Mouse (Mus musculus): ENCODE results near the gene Rp9. TPM values are rescaled to one million over a fixed set of nuclear protein-coding genes. Genes with fewer than 3 reads are reported as not detected.

Rp9 gene
- 29.1 and 30.3 TPM in 2 replicates for polyA plus RNA-seq (2015; fragmentation: Nextera tagmentation; extraction: Ambion mirVana)

DNA sequence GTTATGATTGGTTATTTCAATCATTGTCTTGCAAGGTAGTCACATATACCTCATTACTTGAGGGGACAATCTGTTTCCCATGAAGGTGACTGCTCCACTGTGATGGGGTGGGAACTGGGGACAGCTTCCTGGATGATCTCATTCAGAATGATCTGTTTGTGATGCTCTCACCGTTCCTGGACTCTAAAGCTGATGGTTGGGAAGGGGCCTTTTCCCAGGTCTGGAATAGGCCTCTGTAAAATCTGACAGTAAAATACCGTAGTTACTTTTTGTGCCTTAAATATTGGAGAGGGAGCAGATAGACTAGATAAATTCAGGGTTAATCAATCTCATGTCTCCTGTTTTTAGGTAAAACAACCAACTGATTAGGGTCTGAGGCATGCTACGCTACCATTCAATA is at the start of gene Rp9:
Gene Rp9, minus strand, starts transcription at position 101 of the 400 bp plus-strand sequence.
- Histone ChIP-seq H3K4me1 (replicated peaks) (peaks cover 27% of the 10 kb centered on the region), H3K9me3 (replicated peaks) (no peaks in the 10 kb centered on the region), H3K27me3 (no peaks in the 10 kb centered on the region), H3K36me3 (replicated peaks) (peaks cover 4% of the 10 kb centered on the region; the same call in 1 of the 2 replicates), H3K27ac (replicated peaks) (peak within 1 kb of the TSS; percentile 43; the same call in 1 of the 2 replicates), H3K4me3 (replicated peaks) (peak within 1 kb of the TSS; percentile 83), H3K4me2 (peak within 1 kb of the TSS; percentile 99), H3K9ac (no peak within 1 kb of the TSS)
- no peak for ATAC-seq (ENCODE audit: insufficient read depth)
- 78% methylated on average over 3 of the region's 3 CpGs for WGBS (ENCODE audit: insufficient replicate concordance)

DNA sequence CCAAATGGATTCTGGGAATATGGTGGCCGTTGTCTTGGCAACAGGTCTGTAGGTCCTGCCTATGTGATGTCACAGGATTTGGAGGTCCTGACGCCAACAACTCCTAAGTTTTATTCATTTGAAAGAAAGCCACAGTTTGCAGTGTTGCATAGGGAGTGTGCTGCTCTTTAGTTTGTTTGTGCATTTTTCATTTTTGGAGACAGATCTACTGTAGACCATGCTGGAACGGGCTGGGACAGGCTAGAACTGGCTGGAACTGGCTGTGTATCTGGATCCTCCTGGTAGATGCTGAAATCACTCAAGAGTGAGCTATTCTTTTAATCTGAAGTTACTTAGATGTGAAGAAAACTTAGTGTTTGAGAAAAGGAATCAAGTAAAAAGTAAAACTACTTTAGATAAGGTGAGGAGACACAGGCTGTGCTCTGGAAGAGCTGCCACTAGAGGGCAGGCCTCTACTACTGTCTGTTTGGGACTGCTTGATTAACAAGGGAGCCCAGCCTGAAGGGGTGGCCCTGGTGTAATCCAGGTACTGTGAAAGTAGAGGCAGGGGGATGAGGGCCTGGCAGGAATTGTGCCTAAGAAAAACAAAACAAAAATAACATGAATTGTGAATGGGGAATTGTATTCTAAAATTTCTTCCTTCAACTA is 49.0 kb upstream of the Rp9 start:
- ATAC-seq (ENCODE audit: insufficient read depth), result no peak
- H3K4me3 ChIP-seq (replicated peaks), result no peak overlapping the region
- H3K36me3 ChIP-seq (replicated peaks), result no peaks in the 10 kb centered on the region
- H3K27ac ChIP-seq (replicated peaks), result no peak overlapping the region
- no peak overlapping the region for H3K9ac ChIP-seq
- H3K27me3 ChIP-seq, result no peaks in the 10 kb centered on the region
- H3K9me3 ChIP-seq (replicated peaks), result no peaks in the 10 kb centered on the region
- no peak overlapping the region for H3K4me2 ChIP-seq
- H3K4me1 ChIP-seq (replicated peaks), result no peaks in the 10 kb centered on the region
- 79% methylated on average over 3 of the region's 3 CpGs for WGBS (ENCODE audit: insufficient replicate concordance)

DNA sequence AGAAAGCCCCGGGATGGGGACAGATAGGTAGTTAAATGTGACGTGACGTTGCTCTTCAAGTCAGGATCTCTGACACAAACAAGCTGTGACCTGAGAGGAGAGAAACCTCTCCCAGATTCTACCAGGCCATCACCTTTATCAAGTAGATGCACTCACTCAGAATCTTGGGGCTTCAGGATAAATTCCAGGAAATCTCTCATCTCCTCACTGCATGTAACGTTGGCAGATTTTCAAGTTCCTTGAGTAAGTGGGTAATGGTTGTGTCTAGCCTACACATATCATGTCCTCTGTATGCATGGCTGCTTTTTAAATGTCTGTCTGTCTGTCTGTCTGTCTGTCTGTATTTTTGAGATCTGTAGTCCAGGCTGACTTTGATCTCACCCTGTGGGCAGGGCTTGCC is 45.5 kb upstream of the Rp9 start:
- Histone ChIP-seq H3K4me2 (no peak overlapping the region), H3K36me3 (replicated peaks) (no peaks in the 10 kb centered on the region), H3K9me3 (replicated peaks) (no peaks in the 10 kb centered on the region), H3K4me3 (replicated peaks) (no peak overlapping the region), H3K9ac (no peak overlapping the region), H3K4me1 (replicated peaks) (no peaks in the 10 kb centered on the region), H3K27ac (replicated peaks) (no peak overlapping the region), H3K27me3 (no peaks in the 10 kb centered on the region)
- 43% methylated on average over 4 of the region's 4 CpGs for WGBS (ENCODE audit: insufficient replicate concordance)
- no peak for ATAC-seq (ENCODE audit: insufficient read depth)

DNA sequence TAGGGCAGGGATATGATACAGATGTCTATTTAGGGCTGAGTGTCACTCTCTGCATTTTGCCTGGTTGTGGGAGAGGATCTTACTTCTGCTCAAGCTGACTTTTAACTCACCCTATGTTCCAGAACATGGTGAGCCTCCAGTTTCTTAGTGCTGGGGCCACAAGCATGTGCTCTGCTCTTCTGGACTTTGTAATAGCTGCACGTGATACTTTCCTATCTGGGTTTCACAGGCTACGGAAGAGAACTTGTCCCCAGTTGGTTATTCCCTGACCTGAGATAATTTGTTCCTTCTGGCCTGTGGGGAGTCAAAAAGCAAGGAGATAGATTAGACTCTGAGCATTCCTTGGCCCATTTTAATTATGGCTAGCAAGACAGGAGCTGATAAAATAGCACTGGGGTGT is 36.0 kb upstream of the Rp9 start:
- H3K4me3 ChIP-seq (replicated peaks), result no peak overlapping the region
- H3K27ac ChIP-seq (replicated peaks), result no peak overlapping the region
- H3K9ac ChIP-seq, result no peak overlapping the region
- no peaks in the 10 kb centered on the region for H3K27me3 ChIP-seq
- no peak for ATAC-seq (ENCODE audit: insufficient read depth)
- no peaks in the 10 kb centered on the region for H3K4me1 ChIP-seq (replicated peaks)
- no peaks in the 10 kb centered on the region for H3K36me3 ChIP-seq (replicated peaks)
- H3K9me3 ChIP-seq (replicated peaks), result no peaks in the 10 kb centered on the region
- no peak overlapping the region for H3K4me2 ChIP-seq
- WGBS (ENCODE audit: insufficient replicate concordance), result 39% methylated on average over 2 of the region's 2 CpGs

DNA sequence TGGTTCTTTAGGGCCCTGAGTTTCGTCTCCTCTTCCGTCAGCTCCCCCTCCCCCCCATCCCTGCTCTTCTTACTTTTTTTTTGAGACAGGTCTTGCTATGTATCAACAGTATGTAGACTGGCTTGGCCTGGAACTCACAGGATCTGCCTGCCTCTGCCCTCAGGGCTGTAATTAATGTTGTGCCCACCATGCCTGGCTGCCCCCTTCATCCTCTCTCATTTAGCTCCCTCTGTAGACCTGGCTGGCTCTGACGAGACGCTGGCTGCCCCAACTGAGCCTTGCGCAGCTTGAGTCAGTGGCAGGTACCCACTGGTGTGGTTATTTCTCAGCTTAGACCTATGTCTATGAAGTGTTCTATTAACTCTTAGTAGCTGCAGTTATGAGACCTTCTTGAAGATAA is 34.0 kb upstream of the Rp9 start:
- H3K4me2 ChIP-seq, result no peak overlapping the region
- ATAC-seq (ENCODE audit: insufficient read depth), result no peak
- no peak overlapping the region for H3K27ac ChIP-seq (replicated peaks)
- H3K4me3 ChIP-seq (replicated peaks), result no peak overlapping the region
- H3K9me3 ChIP-seq (replicated peaks), result no peaks in the 10 kb centered on the region
- H3K27me3 ChIP-seq, result no peaks in the 10 kb centered on the region
- no peak overlapping the region for H3K9ac ChIP-seq
- no peaks in the 10 kb centered on the region for H3K4me1 ChIP-seq (replicated peaks)
- H3K36me3 ChIP-seq (replicated peaks), result no peaks in the 10 kb centered on the region
- 71% methylated on average over 5 of the region's 5 CpGs for WGBS (ENCODE audit: insufficient replicate concordance)

DNA sequence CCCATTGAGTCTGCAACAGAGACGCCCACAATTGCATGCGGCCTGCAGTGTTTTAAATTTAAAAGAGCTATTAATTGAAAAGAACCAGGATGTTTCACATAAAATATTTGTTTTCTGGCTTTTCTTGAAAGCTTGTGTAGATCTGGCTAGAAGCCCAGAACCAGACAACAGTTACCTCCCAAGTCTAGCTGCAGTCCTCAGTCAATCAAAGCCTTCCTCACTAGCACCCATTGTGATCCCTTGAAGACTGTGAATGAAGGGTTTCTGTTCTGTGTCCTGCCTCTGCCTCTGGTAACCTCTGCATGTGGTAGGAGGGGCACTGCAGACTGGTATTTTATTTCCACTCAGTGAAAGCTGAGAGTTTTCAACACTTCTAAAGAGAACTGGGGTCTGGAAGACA is 33.4 kb upstream of the Rp9 start:
- Histone ChIP-seq H3K4me1 (replicated peaks) (no peaks in the 10 kb centered on the region), H3K27me3 (no peaks in the 10 kb centered on the region), H3K9ac (no peak overlapping the region), H3K9me3 (replicated peaks) (no peaks in the 10 kb centered on the region), H3K27ac (replicated peaks) (no peak overlapping the region), H3K4me3 (replicated peaks) (no peak overlapping the region), H3K36me3 (replicated peaks) (no peaks in the 10 kb centered on the region), H3K4me2 (no peak overlapping the region)
- 81% methylated on average over 2 of the region's 2 CpGs for WGBS (ENCODE audit: insufficient replicate concordance)
- ATAC-seq (ENCODE audit: insufficient read depth), result no peak

DNA sequence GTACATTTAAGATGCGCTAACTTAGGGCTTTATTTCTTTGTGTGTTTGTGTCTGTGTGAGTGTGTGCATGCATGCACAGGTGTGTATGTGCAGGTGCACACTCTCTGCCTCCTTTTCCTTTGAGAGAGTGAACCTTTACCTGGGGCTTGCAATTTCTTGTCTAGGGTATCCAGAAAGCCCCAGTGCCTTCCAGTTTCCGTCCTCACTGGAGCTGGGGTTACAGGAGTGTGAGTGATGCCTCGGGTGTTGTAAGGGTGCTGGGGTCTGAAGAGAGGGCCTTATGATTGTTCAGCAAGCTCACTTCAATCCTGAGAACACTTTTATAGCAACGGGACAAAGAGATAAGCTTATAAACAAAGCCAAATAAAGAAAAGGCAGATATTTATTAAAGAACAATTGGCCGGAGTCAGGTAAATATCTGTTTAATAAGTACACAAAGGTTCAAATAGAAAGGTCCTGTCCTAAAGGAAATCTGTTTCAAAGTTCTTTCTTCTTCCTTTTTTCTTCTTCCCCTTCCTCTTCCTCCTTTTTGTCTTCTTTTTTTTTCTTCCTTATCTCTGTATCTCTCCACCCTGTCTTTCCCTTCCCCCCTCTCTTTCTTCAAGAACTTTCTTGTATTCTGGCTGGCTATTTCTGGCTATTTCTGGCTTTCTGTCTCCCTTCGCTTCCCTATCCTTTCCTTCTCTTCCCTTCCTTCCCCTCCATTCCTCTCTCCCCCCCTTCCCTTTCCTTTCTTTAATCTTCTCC is 27.7 kb upstream of the Rp9 start:
- 59% methylated on average over 6 of the region's 6 CpGs for WGBS (ENCODE audit: insufficient replicate concordance)
- Histone ChIP-seq H3K4me3 (replicated peaks) (no peak overlapping the region), H3K4me2 (no peak overlapping the region), H3K27ac (replicated peaks) (no peak overlapping the region), H3K9ac (no peak overlapping the region), H3K36me3 (replicated peaks) (no peaks in the 10 kb centered on the region), H3K9me3 (replicated peaks) (0 out of 2 replicates have a peak, but pooled peaks cover 2% of the 10 kb centered on the region), H3K27me3 (no peaks in the 10 kb centered on the region), H3K4me1 (replicated peaks) (no peaks in the 10 kb centered on the region)
- no peak for ATAC-seq (ENCODE audit: insufficient read depth)

DNA sequence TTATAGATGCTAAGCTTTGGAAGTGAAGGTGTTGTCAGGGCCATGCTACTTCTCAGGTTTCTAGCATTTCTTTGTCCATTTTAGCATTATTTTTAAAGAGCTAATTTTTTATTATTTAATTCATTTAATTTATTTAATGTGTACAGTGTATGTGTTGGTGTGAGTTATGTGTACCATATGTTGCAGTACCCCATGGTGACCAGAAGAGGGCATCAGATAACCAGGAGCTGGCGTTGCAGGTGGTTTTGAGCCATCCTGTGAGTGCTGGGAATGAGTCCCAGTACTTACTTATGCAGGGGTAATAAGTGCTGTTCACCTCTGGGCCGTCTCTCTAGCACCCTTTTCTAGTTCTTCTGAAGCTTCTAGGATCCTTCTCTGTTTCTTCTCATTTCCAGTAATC is 25.6 kb upstream of the Rp9 start:
- Histone ChIP-seq H3K27ac (replicated peaks) (no peak overlapping the region), H3K4me2 (no peak overlapping the region), H3K4me3 (replicated peaks) (no peak overlapping the region), H3K36me3 (replicated peaks) (no peaks in the 10 kb centered on the region), H3K9me3 (replicated peaks) (0 out of 2 replicates have a peak, but pooled peaks cover 2% of the 10 kb centered on the region), H3K4me1 (replicated peaks) (no peaks in the 10 kb centered on the region), H3K9ac (no peak overlapping the region), H3K27me3 (no peaks in the 10 kb centered on the region)
- 59% methylated on average over 2 of the region's 2 CpGs for WGBS (ENCODE audit: insufficient replicate concordance)
- ATAC-seq (ENCODE audit: insufficient read depth), result no peak

DNA sequence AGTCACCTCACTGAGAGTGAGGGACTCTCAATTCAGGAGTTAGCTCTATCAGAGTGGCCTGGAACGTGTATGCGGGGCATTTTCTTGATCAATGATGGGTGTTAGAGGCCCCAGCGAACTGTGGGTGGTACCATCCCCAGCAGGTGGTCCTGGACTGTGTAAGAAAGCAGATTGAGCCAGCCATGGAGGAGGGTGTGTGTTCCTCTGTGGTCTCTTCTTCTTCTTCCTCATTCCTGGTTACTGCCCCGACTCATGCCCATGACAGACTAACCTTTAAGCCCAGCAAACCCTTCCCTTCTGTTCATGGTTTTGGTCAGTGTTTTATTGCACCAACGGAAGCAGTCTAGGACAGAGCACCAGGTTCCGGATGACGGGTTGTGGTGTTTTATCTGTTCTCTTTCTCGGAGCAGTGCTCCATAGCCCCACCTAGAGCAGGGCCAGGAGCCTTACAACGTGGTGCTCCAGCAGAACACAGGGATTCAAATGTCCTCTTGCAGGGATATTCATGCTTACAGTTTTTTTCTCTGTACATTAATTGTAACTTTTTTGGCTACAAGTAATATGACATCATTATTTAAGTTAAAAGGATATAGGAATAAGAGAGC is 24.8 kb upstream of the Rp9 start:
- no peaks in the 10 kb centered on the region for H3K36me3 ChIP-seq (replicated peaks)
- H3K4me2 ChIP-seq, result no peak overlapping the region
- no peak for ATAC-seq (ENCODE audit: insufficient read depth)
- no peak overlapping the region for H3K4me3 ChIP-seq (replicated peaks)
- H3K4me1 ChIP-seq (replicated peaks), result no peaks in the 10 kb centered on the region
- H3K27ac ChIP-seq (replicated peaks), result no peak overlapping the region
- WGBS (ENCODE audit: insufficient replicate concordance), result 57% methylated on average over 9 of the region's 9 CpGs
- H3K9me3 ChIP-seq (replicated peaks), result 0 out of 2 replicates have a peak, but pooled peaks cover 2% of the 10 kb centered on the region
- no peaks in the 10 kb centered on the region for H3K27me3 ChIP-seq
- H3K9ac ChIP-seq, result no peak overlapping the region

DNA sequence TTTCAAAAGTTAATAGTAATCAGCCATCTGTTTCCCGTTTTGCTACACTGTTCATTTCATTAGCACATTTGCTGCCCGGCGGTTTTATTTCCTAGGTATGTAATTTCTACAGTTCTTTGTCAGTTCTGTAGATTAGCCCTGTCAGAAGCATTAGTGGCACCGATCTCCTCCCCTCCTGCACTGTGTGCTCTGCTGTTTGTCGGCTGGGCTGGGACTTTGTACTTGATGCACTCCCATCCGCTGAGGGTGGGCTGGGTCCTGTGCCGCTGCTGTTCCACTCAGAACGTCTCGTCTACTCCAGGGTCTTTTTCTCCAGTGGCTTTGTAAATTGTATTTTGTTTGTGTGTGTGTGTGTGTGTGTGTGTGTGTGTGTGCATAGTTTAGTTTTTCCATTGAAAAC is 19.4 kb upstream of the Rp9 start:
- Histone ChIP-seq H3K36me3 (replicated peaks) (no peaks in the 10 kb centered on the region), H3K4me2 (no peak overlapping the region), H3K27me3 (no peaks in the 10 kb centered on the region), H3K9ac (no peak overlapping the region), H3K4me3 (replicated peaks) (no peak overlapping the region), H3K9me3 (replicated peaks) (no peaks in the 10 kb centered on the region), H3K27ac (replicated peaks) (no peak overlapping the region), H3K4me1 (replicated peaks) (no peaks in the 10 kb centered on the region)
- no peak for ATAC-seq (ENCODE audit: insufficient read depth)
- 67% methylated on average over 9 of the region's 9 CpGs for WGBS (ENCODE audit: insufficient replicate concordance)

DNA sequence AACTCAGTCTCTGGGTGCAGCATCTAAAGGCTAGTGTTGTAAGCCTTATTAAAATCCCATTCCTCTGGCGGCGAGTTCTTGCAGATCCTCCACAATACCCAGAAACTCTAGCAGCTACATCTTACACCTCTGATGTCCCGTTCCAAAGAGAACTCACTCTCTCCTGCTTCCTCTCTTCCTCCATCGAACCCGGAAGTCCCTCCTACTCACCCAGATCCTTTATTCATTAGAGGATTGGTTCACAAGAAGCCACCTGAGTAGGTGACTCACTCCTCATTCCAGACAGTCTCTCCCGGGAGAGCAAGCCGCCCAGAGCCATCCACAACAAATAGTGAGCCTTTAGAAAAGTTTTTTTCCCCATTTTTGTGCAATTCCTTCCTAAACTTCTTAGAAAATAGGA is 16.7 kb upstream of the Rp9 start:
- no peaks in the 10 kb centered on the region for H3K4me1 ChIP-seq (replicated peaks)
- H3K27me3 ChIP-seq, result no peaks in the 10 kb centered on the region
- H3K9me3 ChIP-seq (replicated peaks), result no peaks in the 10 kb centered on the region
- H3K4me3 ChIP-seq (replicated peaks), result no peak overlapping the region
- ATAC-seq (ENCODE audit: insufficient read depth), result no peak
- WGBS (ENCODE audit: insufficient replicate concordance), result 66% methylated on average over 7 of the region's 7 CpGs
- H3K4me2 ChIP-seq, result no peak overlapping the region
- H3K9ac ChIP-seq, result no peak overlapping the region
- H3K36me3 ChIP-seq (replicated peaks), result no peaks in the 10 kb centered on the region
- H3K27ac ChIP-seq (replicated peaks), result no peak overlapping the region
